Mouse (Mus musculus): ENCODE results near the gene Kansl1. TPM values are rescaled to one million over a fixed set of nuclear protein-coding genes. Genes with fewer than 3 reads are reported as not detected.
A peak's percentile ranks its signal among the peaks of the same experiment; 100 is the strongest.
"Not testable (repeated sequence)": the region's sequence is repeated elsewhere in the genome, so short reads cannot be mapped to it uniquely, and the experiment has no call there.

The Kansl1 gene
- total RNA-seq (2021): 10 to 100 TPM; 45.1 to 53.3 TPM
- polyA plus RNA-seq (2012; rRNA removed): 128 and 133 TPM in 2 replicates
- long read RNA-seq, partial matches to known transcripts: 4 of 7 reads
- long read RNA-seq, other reads (novel, unspliced or antisense): 3 of 7 reads

DNA sequence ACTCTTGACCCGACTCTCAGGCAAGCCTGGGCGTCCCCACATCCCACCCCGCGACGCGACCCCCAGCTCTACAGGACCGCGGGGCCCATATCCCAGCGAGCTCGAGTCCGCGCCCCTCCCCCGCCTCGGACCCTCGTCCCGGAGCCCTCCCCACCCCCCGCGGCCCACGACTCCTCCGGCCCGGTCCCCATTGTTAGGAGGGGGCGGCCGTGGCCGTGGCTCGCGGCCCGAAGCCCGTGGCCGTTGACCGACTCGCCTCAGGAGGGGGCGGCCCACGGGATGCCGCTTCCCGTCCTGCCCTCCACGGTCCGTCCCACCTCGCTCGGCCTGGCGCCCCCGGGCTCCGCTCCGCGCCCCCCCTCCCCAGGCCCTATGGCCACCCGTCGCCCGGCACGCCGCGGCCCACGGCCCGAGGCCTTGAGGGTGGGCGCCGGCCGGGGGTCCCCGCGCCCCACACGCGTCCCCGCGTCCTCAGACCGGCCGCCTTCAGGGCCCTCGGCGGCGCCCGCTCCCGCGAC lies at the start of gene Kansl1:
TSS of gene Kansl1 (minus strand) at position 111 of the 518 bp plus-strand sequence.
- no peak for DNase-seq

DNA sequence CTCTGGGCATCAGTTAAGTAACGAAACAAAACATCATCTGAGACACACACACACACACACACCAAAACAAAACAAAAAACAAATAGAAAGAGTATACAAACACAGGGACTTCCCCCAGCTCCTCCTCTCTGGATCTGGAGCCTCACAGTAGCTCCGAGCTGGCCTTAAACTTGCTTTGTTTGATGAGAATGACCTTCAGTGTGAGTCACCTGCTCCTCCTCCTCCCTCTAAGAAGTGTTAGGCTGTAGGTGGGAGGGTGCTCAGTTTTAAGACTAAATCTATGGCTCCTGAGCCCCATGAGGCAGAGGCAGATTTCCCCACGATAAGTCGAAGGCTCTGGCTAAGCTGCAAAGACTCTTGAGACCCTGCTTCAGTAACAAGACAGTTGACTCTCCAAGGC lies 43.8 kb upstream of the Kansl1 start:
- peak; percentile 63 for DNase-seq

GRCm38 (mm10) chr11:104510606-104511005 lies 41.9 kb upstream of the Kansl1 start:
- no peak for DNase-seq

DNA sequence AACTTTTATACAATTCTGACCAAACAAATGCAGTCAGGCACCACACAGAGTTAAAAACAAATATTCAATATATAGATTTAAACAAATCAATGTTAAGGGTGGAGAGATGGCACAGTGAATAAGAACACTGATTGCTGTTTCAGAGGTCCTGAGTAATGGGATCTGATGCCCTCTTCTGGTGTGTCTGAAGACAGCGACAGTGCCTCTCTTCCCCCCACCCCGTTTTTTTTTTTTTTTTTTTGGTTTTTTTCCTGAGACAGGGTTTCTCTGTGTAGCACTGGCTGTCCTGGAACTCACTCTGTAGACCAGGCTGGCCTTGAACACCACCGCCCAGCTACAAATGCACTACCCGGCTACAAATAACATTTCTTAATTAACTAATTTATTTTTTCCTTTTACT lies 39.8 kb upstream of the Kansl1 start:
- no peak for DNase-seq

GRCm38 (mm10) chr11:104488292-104488691 lies 19.6 kb upstream of the Kansl1 start:
- DNase-seq: no peak

- DNase-seq: no peak
Measured at GRCm38 (mm10) chr11:104481971-104482370, 13.3 kb upstream of the Kansl1 start.

- no peak for DNase-seq
Measured at GRCm38 (mm10) chr11:104479505-104479904, 10.8 kb upstream of the Kansl1 start.

DNA sequence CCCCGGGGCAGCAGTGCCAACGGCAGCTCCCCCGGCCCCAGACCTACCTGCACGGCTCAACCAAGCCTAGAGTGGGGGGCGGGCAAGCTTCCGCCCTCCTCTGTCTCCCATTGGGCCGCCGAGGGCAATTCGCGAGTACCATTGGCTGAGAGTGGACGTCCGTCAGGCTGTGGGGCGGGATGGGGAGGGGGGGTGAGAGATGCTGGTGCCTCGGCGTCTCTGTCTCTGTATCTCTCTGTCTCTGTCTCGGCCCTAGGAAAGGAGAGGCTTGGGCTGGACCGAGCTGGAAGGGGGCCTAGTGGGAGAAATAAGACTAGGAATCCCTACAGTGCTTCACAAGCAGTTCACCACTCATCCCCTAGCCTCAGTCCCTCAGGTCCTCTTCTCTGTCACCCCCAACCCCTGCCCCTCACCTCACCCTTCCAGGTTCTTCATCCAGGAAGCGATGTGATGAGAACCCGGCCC lies 742 bp upstream of the Kansl1 start:
- DNase-seq: peak; percentile 96

DNA sequence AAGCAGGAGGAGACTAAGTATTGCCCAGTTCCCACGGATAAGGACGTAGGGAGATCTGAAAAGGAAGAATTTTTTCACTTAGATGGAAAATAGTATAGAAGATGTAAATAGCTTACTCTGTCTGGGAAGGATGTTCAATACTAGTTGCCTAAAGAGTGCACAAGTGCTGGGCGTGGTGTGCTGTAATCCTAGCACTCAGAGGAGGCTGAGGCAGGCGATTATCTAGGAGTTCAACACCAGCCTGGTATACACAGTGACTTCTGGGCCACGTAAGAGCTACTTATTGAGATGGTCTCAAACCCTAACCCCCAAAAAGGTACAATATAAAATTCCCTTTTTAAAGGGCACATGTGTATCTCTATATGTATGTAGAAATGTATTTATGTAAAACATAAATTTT lies 963 bp downstream of the Kansl1 start:
- DNase-seq: no peak

DNA sequence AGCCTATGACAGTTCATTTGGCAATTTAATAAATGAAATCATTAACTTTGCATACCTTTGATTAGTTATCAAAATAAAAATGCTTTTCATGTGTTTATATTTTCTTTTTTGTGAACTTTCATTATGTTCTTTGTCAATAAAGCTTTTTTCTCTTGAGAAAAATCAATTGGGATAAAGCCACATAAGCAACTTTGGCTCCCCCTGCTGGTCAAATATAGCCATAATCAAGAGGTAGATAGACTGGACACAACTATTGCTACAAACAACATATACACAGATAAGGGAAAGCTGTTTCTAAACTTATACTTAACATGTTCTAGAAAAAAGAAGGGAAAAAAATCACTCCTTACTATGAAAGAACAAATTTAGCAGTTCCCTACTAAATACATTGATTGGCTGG lies 7.1 kb downstream of the Kansl1 start:
- peak; percentile 38 for DNase-seq

DNA sequence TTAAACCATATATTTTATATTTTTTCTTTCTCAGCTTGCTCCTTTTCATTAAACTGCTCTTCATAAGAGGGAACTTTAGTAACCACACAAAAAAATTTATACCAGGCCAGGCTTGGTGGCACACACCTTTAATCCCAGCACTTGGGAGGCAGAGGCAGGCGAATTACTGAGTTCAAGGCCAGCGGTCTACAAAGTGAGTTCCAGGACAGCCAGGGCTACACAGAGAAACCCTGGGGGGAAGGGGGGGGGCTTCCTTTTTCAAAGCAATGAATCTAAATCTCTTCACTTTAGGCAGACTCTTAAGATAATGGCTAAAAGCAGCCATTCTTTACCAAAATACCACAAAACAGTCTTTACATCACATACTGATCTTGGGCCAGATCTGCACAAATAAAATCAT lies 9.0 kb downstream of the Kansl1 start:
- DNase-seq: no peak

DNA sequence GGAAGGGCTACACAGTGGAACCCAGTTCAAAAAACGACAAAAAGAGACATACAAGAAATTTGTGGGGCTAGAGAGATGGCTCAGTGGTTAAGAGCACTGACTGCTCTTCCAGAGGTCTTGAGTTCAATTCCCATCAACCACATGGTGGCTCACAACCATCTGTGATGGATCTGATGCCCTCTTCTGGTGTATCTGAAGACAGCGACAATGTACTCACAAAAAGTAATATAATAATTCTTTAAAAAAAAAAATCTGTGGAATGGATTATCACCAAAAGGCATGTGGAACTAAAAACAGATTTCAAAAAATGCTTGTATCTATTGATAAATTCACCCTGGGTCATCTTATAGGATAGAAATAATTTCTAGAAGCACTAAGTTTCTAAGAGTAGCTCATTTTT lies 10.2 kb downstream of the Kansl1 start:
- no peak for DNase-seq

DNA sequence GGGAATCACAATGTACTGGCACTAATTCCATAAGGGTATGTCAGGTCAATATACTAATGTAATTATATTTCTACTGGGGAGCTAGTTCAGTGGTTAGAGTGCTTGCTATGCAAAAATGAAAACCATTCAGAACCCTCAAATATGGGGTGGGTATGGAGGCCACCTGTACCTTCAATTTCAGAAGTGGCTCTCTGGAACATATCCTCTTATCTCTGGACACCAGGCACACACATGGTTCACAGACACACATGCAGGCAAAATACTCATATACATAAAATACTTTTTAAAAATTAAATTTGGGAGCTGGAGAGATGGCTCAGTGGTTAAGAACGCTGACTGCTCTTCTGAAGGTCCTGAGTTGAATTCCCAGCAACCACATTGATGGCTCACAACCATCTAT lies 16.0 kb downstream of the Kansl1 start:
- DNase-seq: no peak

DNA sequence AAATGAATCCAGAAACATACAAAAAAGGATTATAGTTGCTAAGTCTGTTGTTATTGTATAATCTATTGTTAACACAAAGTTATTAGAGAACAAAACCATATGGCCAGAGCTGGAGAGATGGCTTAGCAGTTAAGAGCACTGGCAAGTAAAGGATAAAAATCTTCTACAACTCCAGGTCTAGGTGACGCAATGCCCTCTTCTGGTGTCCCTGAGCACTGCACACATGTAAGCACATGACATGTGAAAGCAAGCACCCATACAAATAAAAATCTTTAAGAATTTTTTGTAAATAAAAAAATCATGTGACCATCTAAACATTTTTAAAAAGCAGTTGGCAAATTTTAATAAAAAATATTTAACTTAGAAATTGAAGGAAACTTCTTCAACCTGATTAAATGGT lies 17.4 kb downstream of the Kansl1 start:
- no peak for DNase-seq

- DNase-seq: not testable (repeated sequence)
Measured at GRCm38 (mm10) chr11:104448499-104448898, 20.2 kb downstream of the Kansl1 start.

GRCm38 (mm10) chr11:104445538-104445937 lies 23.1 kb downstream of the Kansl1 start:
- no peak for DNase-seq

GRCm38 (mm10) chr11:104445044-104445443 lies 23.6 kb downstream of the Kansl1 start:
- no peak for DNase-seq

DNA sequence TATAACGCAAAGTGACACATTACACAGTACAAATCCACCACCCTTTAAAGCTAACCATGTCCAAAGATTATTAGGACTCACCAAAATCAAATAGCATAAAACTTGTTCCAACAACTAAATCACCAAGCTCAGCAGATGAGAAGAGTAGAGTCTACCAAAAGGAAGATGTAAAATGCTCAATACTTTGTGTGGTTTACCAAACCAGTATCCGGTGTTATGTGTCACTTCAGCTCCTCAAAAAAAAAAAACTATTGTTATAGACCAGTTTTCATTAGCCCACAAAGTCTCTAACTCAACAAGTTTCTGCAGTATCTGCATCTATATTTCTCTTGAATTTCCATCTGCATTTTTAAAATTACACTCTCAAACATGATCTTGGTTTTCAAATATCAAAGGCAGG lies 25.3 kb downstream of the Kansl1 start:
- no peak for DNase-seq

- peak; percentile 96 for DNase-seq
Measured at GRCm38 (mm10) chr11:104442333-104443136, 26.1 kb downstream of the Kansl1 start.

GRCm38 (mm10) chr11:104441475-104442332 lies 27.0 kb downstream of the Kansl1 start:
- peak; percentile 87 for DNase-seq

GRCm38 (mm10) chr11:104440521-104441474 lies 27.9 kb downstream of the Kansl1 start:
- peak; percentile 40 for DNase-seq

Measured in adrenal gland, adult 2 months (tissue).